Mouse (Mus musculus) gastrocnemius, postnatal 36 days (tissue): ENCODE results near the gene Nfam1. TPM values are rescaled to one million over a fixed set of nuclear protein-coding genes. Genes with fewer than 3 reads are reported as not detected.
A peak's percentile ranks its signal among the peaks of the same experiment; 100 is the strongest.

Experiments used
- DNase-seq, 2 experiments: peaks; one replicate each; pipeline ENCODE4 v3.0.0; 2022
- intact Hi-C: fragments of 180-260 bp; cut with DNase I; formaldehyde crosslinking; loops from one replicate; pipeline ENCODE4 v1.15.1; 2025
- total RNA-seq, 2 experiments: library from RNA; stranded (reverse); gene quantifications; 2 replicates each; pipeline ENCODE4 v1.2.3; 2021

The Nfam1 gene
- total RNA-seq, 2 experiments from 2014 or later, result 0.28 to 1.0 TPM

DNA sequence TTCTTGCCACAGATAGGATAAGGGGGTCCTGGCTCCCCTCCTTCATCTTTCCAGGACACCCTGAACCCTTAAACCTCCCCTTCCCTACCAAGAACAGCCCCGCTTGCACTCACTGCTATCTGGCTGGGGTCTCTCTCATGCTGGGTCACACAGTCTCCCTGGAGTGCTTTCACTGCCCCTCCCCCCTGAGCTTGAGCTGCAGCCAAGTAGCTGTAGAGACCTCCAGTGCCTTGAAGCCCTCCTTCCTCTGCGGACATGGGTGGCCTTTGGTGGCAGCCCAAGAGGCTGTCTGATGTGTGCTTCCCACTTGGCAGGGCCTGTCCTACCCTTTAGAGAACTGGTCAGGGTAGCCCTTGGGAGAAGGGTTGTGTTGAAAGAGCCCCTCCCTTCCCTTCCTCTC, 7.0 kb upstream of the Nfam1 start:
- no peak for DNase-seq
- intact Hi-C loops, result no loop called here

- no peak for DNase-seq
- intact Hi-C loops, result no loop called here
Measured at GRCm38 (mm10) chr15:83038812-83039211, 5.7 kb upstream of the Nfam1 start.

GRCm38 (mm10) chr15:83037755-83038483, 4.8 kb upstream of the Nfam1 start:
- intact Hi-C loops, result loop anchor here (1.0 to 2.0 kb wide), 2 partner anchors 224 to 233 kb away; no protein-coding TSS in a partner anchor
- peak; percentile 86 to 88 for DNase-seq

DNA sequence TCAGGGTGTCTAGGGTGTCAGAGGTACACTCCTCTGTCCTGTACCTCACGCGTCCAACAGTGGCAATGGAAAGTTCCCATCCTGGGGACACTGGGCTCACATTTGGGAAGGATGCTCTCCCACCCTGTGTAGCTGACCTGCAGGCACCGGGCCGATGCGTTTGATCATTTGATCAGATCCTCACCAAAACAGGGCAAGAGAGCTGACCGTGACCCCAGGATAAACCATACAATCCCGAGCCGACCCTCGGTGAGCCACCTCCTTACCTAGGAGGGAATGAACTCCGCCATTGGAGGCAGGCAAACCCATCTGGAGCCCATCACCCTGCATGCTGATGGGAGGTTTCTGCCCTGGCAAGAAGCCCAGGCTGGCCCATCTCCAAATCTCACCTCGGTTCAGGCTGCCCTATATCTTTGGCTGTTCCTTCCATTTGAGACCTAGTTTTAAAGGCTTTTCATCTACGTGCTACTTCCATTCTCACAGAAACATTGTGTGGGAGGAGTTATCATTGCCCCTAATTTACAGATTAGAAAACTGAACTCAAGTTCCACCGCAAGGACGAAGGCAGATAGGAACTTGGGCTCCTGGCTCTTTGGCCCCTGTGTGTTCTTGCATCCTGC, 3.9 kb upstream of the Nfam1 start:
- intact Hi-C loops, result loop anchor here (1.0 to 2.0 kb wide), 2 partner anchors 223 to 232 kb away; no protein-coding TSS in a partner anchor
- no peak for DNase-seq

GRCm38 (mm10) chr15:83036089-83036488, 3.0 kb upstream of the Nfam1 start:
- no peak for DNase-seq
- intact Hi-C loops, result loop anchor here (2.0 kb wide), 1 partner anchor 231 kb away; no protein-coding TSS in a partner anchor

- no peak for DNase-seq
- intact Hi-C loops, result no loop called here
Measured at GRCm38 (mm10) chr15:83034275-83034977, 1.3 kb upstream of the Nfam1 start.

GRCm38 (mm10) chr15:83030884-83031283, 2.2 kb downstream of the Nfam1 start:
- intact Hi-C loops, result no loop called here
- no peak for DNase-seq

DNA sequence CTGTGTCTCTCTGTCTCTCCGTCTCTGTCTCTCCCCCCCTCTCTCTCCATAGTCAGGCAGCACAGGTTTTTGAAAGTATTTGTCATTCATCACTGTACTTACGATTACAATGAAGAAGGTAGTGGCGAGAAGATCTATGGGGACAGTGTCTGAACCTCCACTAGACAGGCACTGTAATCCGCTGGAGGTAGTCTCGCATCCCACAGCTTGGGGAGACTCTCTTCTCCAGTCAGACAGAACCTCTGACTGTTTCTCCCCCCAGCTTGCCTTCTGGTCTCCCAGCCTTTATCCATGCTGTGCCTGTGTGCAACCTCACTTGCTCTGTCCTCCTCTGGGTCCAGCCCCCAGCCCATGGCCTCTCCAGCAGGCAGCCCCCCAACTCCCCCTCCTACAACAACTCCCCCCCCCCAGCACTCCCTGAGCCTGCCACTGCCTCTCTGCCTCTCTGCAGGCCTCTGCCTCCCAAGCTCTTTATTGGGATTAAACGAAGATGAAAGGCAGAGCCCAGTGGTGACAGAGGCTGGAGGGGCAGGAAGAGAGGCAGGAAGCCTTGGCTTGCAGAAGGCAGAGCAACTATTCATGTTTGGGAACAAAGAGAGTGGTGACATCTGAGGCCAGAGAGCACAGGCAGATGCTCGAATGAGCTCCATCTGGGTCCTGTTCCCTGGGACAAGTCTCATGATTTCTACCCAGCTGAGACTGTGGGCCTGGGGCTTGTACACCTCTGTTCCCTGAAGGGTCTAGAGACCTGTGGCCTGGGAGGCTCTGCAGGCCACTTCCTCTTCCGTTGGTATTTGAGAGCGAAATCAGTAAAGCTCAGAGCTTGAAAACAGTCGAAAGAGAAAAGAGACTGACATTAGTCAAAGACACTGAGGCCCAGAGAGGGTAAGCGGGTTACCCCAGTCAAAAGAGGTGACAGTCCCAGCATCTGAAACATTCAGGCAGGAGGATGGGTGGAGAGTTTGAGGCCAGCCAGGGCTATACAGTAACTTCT, 3.1 kb downstream of the Nfam1 start:
- DNase-seq, result no peak
- intact Hi-C loops, result no loop called here

DNA sequence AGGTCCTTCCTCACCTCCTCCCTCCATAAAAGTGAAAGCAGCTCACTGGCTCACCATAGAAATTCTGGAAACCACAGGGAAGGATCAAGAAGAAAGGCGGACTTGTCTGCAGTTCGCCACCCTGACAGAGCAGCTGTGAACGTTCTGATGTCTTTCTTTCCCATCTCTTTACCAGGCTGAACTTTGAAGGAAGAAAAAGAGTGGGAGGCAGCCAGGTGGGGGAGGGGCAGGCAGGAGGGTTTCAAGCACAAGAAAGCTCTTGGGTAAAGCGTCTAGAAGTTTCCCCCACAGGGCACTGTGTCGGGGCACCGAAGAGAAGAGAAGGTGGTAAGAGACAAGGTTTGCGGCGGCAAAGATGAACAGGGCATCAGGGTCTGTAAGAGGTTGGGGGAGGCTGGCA, 7.0 kb downstream of the Nfam1 start:
- no peak for DNase-seq
- intact Hi-C loops, result no loop called here

DNA sequence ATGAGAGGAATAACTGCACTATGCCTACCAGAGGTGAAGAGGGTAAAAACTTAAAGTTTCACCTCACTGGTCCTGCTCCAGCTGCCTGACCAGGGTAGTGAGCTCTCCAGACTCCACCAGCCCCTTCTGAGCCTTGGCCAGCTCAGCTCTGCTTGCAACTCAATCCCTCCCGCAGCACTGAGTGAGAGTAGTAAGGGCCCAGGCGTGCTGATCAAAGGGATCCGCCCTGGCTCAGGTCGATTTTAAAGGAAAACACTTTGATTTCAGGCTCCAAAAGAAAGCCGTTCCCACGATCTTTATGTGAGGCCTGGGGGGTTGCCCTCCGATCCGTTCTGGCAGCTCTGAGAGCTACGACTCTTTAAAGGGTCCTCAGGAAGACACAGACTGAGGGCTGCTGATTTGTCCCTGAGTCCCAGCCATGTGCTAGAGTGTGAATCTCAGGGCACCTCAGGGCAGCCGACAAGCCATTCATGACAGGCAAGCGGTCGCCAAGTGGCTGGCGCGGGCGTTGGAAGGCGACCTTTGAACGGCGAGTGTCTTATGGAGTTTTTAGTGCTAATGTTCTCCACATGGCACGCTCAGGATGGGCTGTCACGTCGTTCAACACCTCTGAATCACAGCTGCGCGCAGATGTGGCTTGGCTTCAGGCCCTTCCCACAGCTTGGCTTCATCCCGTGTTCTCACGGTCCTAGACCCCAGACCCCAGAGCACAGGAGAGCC, 7.9 kb downstream of the Nfam1 start:
- no peak for DNase-seq
- intact Hi-C loops, result no loop called here

DNA sequence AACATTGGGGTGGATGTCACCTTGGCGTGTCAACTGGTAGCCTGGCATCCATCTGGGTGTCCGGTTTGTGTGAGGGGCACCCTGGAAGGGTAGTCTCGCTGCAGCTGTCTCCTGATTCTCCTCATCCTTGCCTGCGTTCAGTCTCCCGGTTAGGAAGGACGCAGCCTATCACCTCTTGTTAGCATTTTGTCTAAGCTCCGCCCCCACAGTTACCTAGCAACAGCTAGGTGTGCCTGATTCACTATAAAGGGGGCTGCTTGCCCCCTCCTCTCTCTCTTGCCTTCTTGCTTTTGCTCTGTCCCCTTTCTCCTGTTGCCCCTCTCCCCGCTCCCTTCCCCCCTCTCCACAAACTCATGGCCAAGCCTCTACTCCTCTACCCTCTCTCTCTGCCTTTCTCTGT, 10.2 kb downstream of the Nfam1 start:
- intact Hi-C loops, result no loop called here
- DNase-seq, result no peak

GRCm38 (mm10) chr15:83010990-83011664, 22.0 kb downstream of the Nfam1 start:
- no peak for DNase-seq
- intact Hi-C loops, result no loop called here

GRCm38 (mm10) chr15:83010423-83010822, 22.7 kb downstream of the Nfam1 start:
- no peak for DNase-seq
- intact Hi-C loops, result no loop called here

GRCm38 (mm10) chr15:83009532-83009931, 23.6 kb downstream of the Nfam1 start:
- DNase-seq, result no peak
- intact Hi-C loops, result no loop called here

DNA sequence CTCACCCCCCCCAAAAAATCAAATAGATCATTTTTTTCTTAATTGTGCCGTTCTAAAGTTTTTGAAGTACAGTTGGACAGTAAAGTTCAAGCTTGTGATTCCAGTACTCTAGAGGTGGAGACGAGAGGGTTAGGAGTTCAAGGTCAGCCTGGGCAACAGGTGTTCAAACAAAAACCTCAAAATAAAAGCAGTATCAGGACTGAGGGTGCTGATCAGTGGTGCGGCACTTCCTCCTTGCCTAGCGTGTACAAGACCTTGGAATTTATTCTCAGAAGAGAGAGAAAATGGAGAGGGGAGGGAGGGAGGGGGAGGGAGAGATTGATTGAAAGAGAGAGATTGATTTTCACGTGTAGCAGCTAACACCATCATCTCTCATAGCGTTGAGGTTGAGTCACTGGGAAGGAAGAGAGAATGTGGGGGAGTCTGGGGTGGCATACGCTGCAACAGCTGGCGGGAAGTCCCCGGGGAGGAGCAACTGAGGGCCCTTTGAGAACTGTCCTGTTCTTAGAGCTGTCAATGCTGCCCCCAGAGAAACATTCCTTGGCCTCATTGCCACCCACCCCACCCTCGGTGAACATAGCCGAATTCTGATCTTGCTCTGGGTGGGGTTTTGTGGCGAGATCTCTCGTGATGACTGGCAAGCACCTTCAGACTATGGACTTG, 24.2 kb downstream of the Nfam1 start:
- intact Hi-C loops, result no loop called here
- no peak for DNase-seq

DNA sequence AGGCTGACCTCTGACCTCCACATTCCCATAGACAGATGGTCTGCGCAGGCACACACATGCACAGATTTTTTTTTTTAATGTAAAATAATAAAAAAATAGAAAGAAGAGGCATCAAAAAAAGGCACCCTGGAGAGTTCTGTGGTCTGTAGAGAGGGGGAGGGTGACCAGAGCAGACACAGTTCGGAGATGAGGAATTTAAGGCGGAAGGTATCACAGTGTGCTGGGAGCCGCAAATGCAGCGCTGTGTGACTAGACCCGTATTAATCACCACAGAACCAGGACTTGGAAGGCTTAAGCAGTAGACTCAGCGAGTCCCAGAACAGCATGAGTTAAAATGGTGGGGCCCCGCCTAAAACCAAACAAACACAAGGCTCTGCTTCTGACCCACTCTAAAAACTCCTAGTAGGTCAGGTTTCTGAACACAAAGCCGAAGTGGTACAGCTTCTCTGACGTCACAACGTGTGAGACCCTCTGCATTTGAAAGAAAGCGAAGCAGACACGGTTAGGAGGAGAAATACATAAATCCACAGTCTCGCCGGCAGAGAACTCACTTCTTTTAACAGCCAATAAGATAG, 25.7 kb downstream of the Nfam1 start:
- no peak for DNase-seq
- intact Hi-C loops, result no loop called here

DNA sequence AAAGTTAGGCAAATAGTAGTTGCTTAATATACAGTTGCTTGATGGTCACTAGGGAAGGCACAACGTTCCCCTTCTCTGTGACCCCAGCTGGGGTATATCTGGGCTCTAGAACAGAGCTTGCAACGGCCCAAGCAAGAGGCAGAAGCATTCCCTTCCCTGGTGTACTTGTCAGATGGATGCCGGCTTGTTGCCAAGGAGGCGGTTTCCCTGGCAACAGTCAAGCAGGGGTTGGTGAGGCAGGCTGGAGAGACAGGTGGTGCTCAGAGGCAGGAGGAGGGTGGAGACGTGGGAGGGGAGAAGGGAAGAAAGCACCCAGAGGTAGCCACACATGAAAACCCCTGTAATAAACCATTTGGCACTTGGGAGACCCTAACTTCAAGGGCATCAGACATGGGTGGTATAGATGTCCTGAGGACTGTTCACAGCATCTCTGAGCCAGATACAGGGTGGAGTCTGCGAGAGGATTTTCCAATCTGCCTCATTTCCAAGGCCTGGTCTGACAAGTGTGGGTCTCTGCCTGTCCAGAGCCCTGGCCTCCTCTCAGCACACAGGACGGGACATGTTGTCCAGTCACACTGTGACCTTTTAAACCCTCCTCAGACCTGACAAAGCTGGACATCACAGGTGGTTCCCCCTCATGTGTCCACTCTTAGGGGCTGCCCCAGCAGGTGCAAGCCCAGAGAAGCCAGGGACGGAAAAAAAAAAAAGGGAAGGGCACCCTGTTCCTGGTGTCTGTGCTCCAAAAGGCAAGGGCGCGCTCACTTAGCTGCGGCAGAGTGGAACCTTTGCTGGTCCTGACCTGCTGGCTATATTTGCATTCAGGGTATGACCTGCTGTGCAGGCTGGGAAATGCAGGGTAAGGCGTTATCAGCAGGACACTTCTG, 30.2 kb downstream of the Nfam1 start:
- DNase-seq, result no peak
- intact Hi-C loops, result no loop called here
